Mouse (Mus musculus) CH12.LX (cell line): ENCODE data around the gene Unc119b.
"Not testable (repeated sequence)": the region's sequence is repeated elsewhere in the genome, so short reads cannot be mapped to it uniquely, and the experiment has no call there.

ENCODE experiments used
- CTCF ChIP-seq, 2 experiments: IDR thresholded peaks in 1 of 2; conservative IDR thresholded peaks in 1 of 2; 2 replicates each; pipeline ENCODE4 v1.5.1; 2011 to 2012; ENCODE audit warnings: low read depth in 2 of 2, low read length in 2 of 2, improper control_type of control experiment in 1 of 2, inconsistent platforms in 1 of 2, mild to moderate bottlenecking in 1 of 2, moderate library complexity in 1 of 2
- MAX ChIP-seq: IDR thresholded peaks from 2 replicates; pipeline ENCODE4 v1.6.1; 2011; ENCODE audit warnings: low read length, improper control_type of control experiment
- ZC3H11A ChIP-seq: IDR thresholded peaks from 2 replicates; pipeline ENCODE4 v1.6.1; 2012; ENCODE audit warnings: low read depth, mild to moderate bottlenecking, inconsistent platforms, low read length, improper control_type of control experiment

GRCm38 (mm10) chr5:115103253-115103652 is 31.5 kb downstream of the Unc119b start:
- TF ChIP-seq MAX; CTCF (conservative IDR thresholded peaks at IDR 0.05 in 1 of 2, IDR thresholded peaks at IDR 0.05 in 1 of 2; ENCODE audit: low read depth in 2 of 2, low read length in 2 of 2); ZC3H11A: not testable (repeated sequence)
